Mouse (Mus musculus) kidney, embryonic 14.5 days (tissue): ENCODE results near the gene Gpatch2l. TPM values are rescaled to one million over a fixed set of nuclear protein-coding genes. Genes with fewer than 3 reads are reported as not detected.

ENCODE experiments used
- ATAC-seq: fragments of 200-750 bp; cut with Nextera tagmentation; 2 replicates; pipeline ENCODE4 v1.8.0; 2017; ENCODE audit warnings: moderate number of reproducible peaks, mild to moderate bottlenecking, moderate TSS enrichment, moderate library complexity; ENCODE audit not compliant: low FRiP score, low TSS enrichment
- H3K27ac ChIP-seq: fragments of 300-500 bp; sonication (generic); 2 replicates; pipeline ENCODE4 v1.5.1; 2014; ENCODE audit warnings: low read depth, mild to moderate bottlenecking, low read length, moderate library complexity, mixed read lengths
- H3K27me3 ChIP-seq: fragments of 300-500 bp; sonication (generic); 2 replicates; pipeline ENCODE4 v1.6.1; 2014; ENCODE audit warnings: mild to moderate bottlenecking, low read length; ENCODE audit not compliant: control insufficient read depth, insufficient read depth
- H3K36me3 ChIP-seq: fragments of 300-500 bp; sonication (generic); 2 replicates; pipeline ENCODE4 v1.6.1; 2014; ENCODE audit warnings: low read length, mixed read lengths; ENCODE audit not compliant: control insufficient read depth, insufficient read depth
- H3K4me1 ChIP-seq: fragments of 300-500 bp; sonication (generic); 2 replicates; pipeline ENCODE4 v1.6.1; 2014; ENCODE audit warnings: low read length, mixed read lengths; ENCODE audit not compliant: control insufficient read depth, insufficient read depth
- H3K4me2 ChIP-seq: fragments of 300-500 bp; sonication (generic); replicated peaks from 2 replicates; pipeline ENCODE4 v1.6.1; 2014; ENCODE audit warnings: low read depth, mild to moderate bottlenecking, low read length
- H3K4me3 ChIP-seq: fragments of 300-500 bp; sonication (generic); 2 replicates; pipeline ENCODE4 v1.5.1; 2014; ENCODE audit warnings: mild to moderate bottlenecking, low read length
- H3K9ac ChIP-seq: fragments of 300-500 bp; sonication (generic); 2 replicates; pipeline ENCODE4 v1.6.1; 2014; ENCODE audit warnings: low read depth, mild to moderate bottlenecking, low read length, moderate library complexity
- H3K9me3 ChIP-seq: fragments of 300-500 bp; sonication (generic); 2 replicates; pipeline ENCODE4 v1.6.1; 2016; ENCODE audit warnings: low read length; ENCODE audit not compliant: control insufficient read depth
- WGBS: fragments of 180-500 bp; shearing (Covaris S2); extraction: QIAGEN DNeasy Blood & Tissue Kit; methylation state at CpG from one replicate; pipeline ENCODE4 v1.1.7; 2014; 5-methylcytosine and 5-hydroxymethylcytosine counted together
- polyA plus RNA-seq: library from polyadenylated mRNA; unstranded; fragments of >200 nt; fragmentation: Nextera tagmentation; extraction: Ambion mirVana; gene quantifications from 2 replicates; pipeline ENCODE4 v1.2.1, GENCODE M21; 2014

The Gpatch2l gene
- polyA plus RNA-seq, 1 experiment from 2014 or later, result 14.9 TPM

- WGBS, result 46% methylated on average over 2 of the region's 2 CpGs
- H3K9ac ChIP-seq, result no peak overlapping the region
- H3K27me3 ChIP-seq, result no peaks in the 10 kb centered on the region
- H3K4me1 ChIP-seq, result no peaks in the 10 kb centered on the region
- H3K4me2 ChIP-seq, result no peak overlapping the region
- ATAC-seq, result no peak
- no peaks in the 10 kb centered on the region for H3K9me3 ChIP-seq
- peaks cover 23% of the 10 kb centered on the region for H3K36me3 ChIP-seq
- no peak overlapping the region for H3K4me3 ChIP-seq
- no peak overlapping the region for H3K27ac ChIP-seq
Measured at GRCm38 (mm10) chr12:86274246-86274645, 32.6 kb downstream of the Gpatch2l start.

GRCm38 (mm10) chr12:86275731-86276130 is 34.1 kb downstream of the Gpatch2l start:
- 87% methylated on average over 3 of the region's 3 CpGs for WGBS
- no peak overlapping the region for H3K9ac ChIP-seq
- no peaks in the 10 kb centered on the region for H3K4me1 ChIP-seq
- no peak for ATAC-seq
- H3K27ac ChIP-seq, result no peak overlapping the region
- no peaks in the 10 kb centered on the region for H3K9me3 ChIP-seq
- H3K4me3 ChIP-seq, result no peak overlapping the region
- H3K36me3 ChIP-seq, result peaks cover 16% of the 10 kb centered on the region
- H3K4me2 ChIP-seq, result no peak overlapping the region
- no peaks in the 10 kb centered on the region for H3K27me3 ChIP-seq

- H3K36me3 ChIP-seq, result peaks cover 16% of the 10 kb centered on the region
- no peak overlapping the region for H3K4me3 ChIP-seq
- H3K27ac ChIP-seq, result no peak overlapping the region
- no peak overlapping the region for H3K9ac ChIP-seq
- no peaks in the 10 kb centered on the region for H3K4me1 ChIP-seq
- WGBS, result 83% methylated on average over 2 of the region's 2 CpGs
- no peak overlapping the region for H3K4me2 ChIP-seq
- no peaks in the 10 kb centered on the region for H3K27me3 ChIP-seq
- no peaks in the 10 kb centered on the region for H3K9me3 ChIP-seq
- ATAC-seq, result no peak
Measured at GRCm38 (mm10) chr12:86276463-86276862, 34.8 kb downstream of the Gpatch2l start.

GRCm38 (mm10) chr12:86276895-86277294 is 35.2 kb downstream of the Gpatch2l start:
- Histone ChIP-seq H3K27ac (no peak overlapping the region), H3K4me1 (no peaks in the 10 kb centered on the region), H3K4me2 (no peak overlapping the region), H3K9me3 (no peaks in the 10 kb centered on the region), H3K9ac (no peak overlapping the region), H3K4me3 (no peak overlapping the region), H3K27me3 (no peaks in the 10 kb centered on the region), H3K36me3 (peaks cover 16% of the 10 kb centered on the region)
- WGBS, result 85% methylated on average over 5 of the region's 5 CpGs
- ATAC-seq, result no peak

GRCm38 (mm10) chr12:86280000-86280399 is 38.3 kb downstream of the Gpatch2l start:
- no peak overlapping the region for H3K4me2 ChIP-seq
- no peaks in the 10 kb centered on the region for H3K27me3 ChIP-seq
- ATAC-seq, result no peak
- H3K36me3 ChIP-seq, result peaks cover 23% of the 10 kb centered on the region
- H3K4me1 ChIP-seq, result no peaks in the 10 kb centered on the region
- H3K9ac ChIP-seq, result no peak overlapping the region
- no peak overlapping the region for H3K27ac ChIP-seq
- no peaks in the 10 kb centered on the region for H3K9me3 ChIP-seq
- 90% methylated on average over 10 of the region's 10 CpGs for WGBS
- H3K4me3 ChIP-seq, result no peak overlapping the region

- Histone ChIP-seq H3K27ac (no peak overlapping the region), H3K9me3 (no peaks in the 10 kb centered on the region), H3K4me1 (no peaks in the 10 kb centered on the region), H3K9ac (no peak overlapping the region), H3K4me3 (no peak overlapping the region), H3K27me3 (no peaks in the 10 kb centered on the region), H3K4me2 (no peak overlapping the region), H3K36me3 (peaks cover 25% of the 10 kb centered on the region)
- no peak for ATAC-seq
- 100% methylated on average over 2 of the region's 2 CpGs for WGBS
Measured at GRCm38 (mm10) chr12:86285704-86286103, 44.0 kb downstream of the Gpatch2l start.

GRCm38 (mm10) chr12:86297450-86297849 is 55.8 kb downstream of the Gpatch2l start:
- no peak overlapping the region for H3K4me2 ChIP-seq
- WGBS, result 77% methylated on average over 10 of the region's 10 CpGs
- no peaks in the 10 kb centered on the region for H3K4me1 ChIP-seq

GRCm38 (mm10) chr12:86302973-86303372 is 61.3 kb downstream of the Gpatch2l start:
- 0 out of 2 replicates have a peak, but pooled peaks cover 5% of the 10 kb centered on the region for H3K4me1 ChIP-seq
- no peak for ATAC-seq
- H3K9ac ChIP-seq, result no peak overlapping the region
- H3K27me3 ChIP-seq, result no peaks in the 10 kb centered on the region
- H3K27ac ChIP-seq, result no peak overlapping the region
- no peaks in the 10 kb centered on the region for H3K9me3 ChIP-seq
- H3K36me3 ChIP-seq, result no peaks in the 10 kb centered on the region
- H3K4me3 ChIP-seq, result no peak overlapping the region
- no peak overlapping the region for H3K4me2 ChIP-seq
- WGBS, result 88% methylated on average over 10 of the region's 10 CpGs

More at GRCm38 (mm10) chr12:86297450-86297849, 55.8 kb downstream of the Gpatch2l start:
- 0 out of 2 replicates have a peak, but pooled peaks cover 3% of the 10 kb centered on the region for H3K9me3 ChIP-seq
- no peak overlapping the region for H3K4me3 ChIP-seq
- no peak overlapping the region for H3K9ac ChIP-seq
- H3K27me3 ChIP-seq, result no peaks in the 10 kb centered on the region
- no peaks in the 10 kb centered on the region for H3K36me3 ChIP-seq
- no peak for ATAC-seq
- H3K27ac ChIP-seq, result no peak overlapping the region

- WGBS, result 36% methylated on average over 7 of the region's 7 CpGs
- 0 out of 2 replicates have a peak, but pooled peaks cover 5% of the 10 kb centered on the region for H3K4me1 ChIP-seq
- ATAC-seq, result peak; percentile 73; the same call in 1 of the 2 replicates
- peak overlapping the region; percentile 27 for H3K4me3 ChIP-seq
- no peaks in the 10 kb centered on the region for H3K9me3 ChIP-seq
- H3K4me2 ChIP-seq, result peak overlapping the region; percentile 42
- no peaks in the 10 kb centered on the region for H3K36me3 ChIP-seq
- no peak overlapping the region for H3K27ac ChIP-seq
- H3K9ac ChIP-seq, result no peak overlapping the region
- no peaks in the 10 kb centered on the region for H3K27me3 ChIP-seq
Measured at GRCm38 (mm10) chr12:86305045-86305444, 63.4 kb downstream of the Gpatch2l start.
